Mouse (Mus musculus): Measurements from ENCODE around the gene Gm9999. TPM values are rescaled to one million over a fixed set of nuclear protein-coding genes. Genes with fewer than 3 reads are reported as not detected.

Gene Gm9999
- not detected in 2 replicates for polyA plus RNA-seq (2015; fragmentation: Nextera tagmentation; extraction: Ambion mirVana)

DNA sequence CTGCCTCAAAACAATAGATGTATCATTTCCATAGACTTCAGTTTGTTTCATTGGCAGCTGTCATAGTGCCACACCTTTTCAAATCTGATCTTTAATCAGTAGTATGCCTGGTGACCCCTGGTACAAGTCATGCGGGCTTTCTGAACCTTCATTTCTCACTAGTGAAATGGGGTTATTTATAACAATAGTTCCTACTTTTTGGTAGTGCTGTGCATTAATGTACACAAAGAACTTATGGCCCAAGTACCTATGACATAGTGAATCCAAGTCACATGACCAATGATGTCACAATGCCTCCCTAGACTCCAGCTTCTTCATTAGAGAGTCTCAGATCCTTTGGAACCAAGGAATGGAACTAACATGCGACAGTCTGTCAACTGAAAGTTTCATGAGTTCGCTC, at the start of gene Gm9999:
Gene Gm9999 (plus strand): TSS at position 301 of the 400 bp plus-strand sequence.
- Histone ChIP-seq H3K36me3 (no peaks in the 10 kb centered on the region), H3K4me2 (replicated peaks) (no peak within 1 kb of the TSS), H3K4me3 (replicated peaks) (no peak within 1 kb of the TSS), H3K27me3 (no peaks in the 10 kb centered on the region), H3K9me3 (no peaks in the 10 kb centered on the region), H3K9ac (replicated peaks) (no peak within 1 kb of the TSS), H3K4me1 (replicated peaks) (no peaks in the 10 kb centered on the region), H3K27ac (no peak within 1 kb of the TSS)
- ATAC-seq: no peak
- 93% methylated on average over 3 of the region's 3 CpGs for WGBS

DNA sequence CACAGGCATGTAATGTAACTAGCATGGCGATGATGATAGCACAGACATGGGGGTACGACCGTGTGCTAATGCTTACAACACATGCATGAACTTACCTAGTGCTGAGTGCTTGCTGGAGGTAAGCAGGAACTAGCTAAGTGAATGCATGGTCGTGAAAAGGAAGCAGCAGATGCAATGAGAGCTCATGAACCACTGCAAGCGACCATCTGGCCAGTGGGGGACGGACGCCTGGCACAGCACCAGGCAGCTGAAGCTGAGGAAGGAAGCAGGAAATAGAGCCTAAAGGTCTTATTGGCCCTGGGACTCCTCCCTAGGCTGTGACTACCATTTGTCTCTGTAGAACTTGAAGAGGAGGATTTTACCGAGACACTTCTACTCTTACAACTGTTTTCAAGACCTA, 48.6 kb upstream of the Gm9999 start:
- Histone ChIP-seq H3K4me1 (replicated peaks) (no peaks in the 10 kb centered on the region), H3K4me2 (replicated peaks) (no peak overlapping the region), H3K27ac (no peak overlapping the region), H3K27me3 (no peaks in the 10 kb centered on the region), H3K9ac (replicated peaks) (no peak overlapping the region), H3K9me3 (no peaks in the 10 kb centered on the region), H3K4me3 (replicated peaks) (no peak overlapping the region), H3K36me3 (peaks cover 45% of the 10 kb centered on the region)
- WGBS: 90% methylated on average over 8 of the region's 8 CpGs
- ATAC-seq: no peak

DNA sequence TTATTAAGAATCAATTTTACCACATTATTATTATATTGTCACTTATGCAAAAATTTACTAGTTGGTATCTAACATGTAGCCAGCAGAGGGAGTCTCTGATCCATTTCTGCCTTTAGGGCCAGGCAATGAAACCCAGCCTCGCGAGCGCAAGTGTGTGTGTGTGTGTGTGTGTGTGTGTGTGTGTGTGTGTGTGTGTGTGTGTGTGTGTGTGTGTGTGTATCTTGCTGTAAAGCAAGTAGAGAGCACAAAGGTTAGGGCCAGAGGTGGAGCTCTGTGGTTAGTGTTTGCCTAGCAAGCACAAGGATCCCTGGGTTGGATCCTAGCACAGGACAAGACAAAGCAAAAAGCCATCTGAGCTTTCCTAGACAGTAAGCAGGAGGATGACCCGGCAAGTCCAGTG, 47.5 kb upstream of the Gm9999 start:
- Histone ChIP-seq H3K36me3 (peaks cover 48% of the 10 kb centered on the region), H3K27me3 (no peaks in the 10 kb centered on the region), H3K27ac (no peak overlapping the region), H3K9ac (replicated peaks) (no peak overlapping the region), H3K4me1 (replicated peaks) (no peaks in the 10 kb centered on the region), H3K4me3 (replicated peaks) (no peak overlapping the region), H3K4me2 (replicated peaks) (no peak overlapping the region), H3K9me3 (no peaks in the 10 kb centered on the region)
- WGBS: 51% methylated on average over 4 of the region's 4 CpGs
- no peak for ATAC-seq

DNA sequence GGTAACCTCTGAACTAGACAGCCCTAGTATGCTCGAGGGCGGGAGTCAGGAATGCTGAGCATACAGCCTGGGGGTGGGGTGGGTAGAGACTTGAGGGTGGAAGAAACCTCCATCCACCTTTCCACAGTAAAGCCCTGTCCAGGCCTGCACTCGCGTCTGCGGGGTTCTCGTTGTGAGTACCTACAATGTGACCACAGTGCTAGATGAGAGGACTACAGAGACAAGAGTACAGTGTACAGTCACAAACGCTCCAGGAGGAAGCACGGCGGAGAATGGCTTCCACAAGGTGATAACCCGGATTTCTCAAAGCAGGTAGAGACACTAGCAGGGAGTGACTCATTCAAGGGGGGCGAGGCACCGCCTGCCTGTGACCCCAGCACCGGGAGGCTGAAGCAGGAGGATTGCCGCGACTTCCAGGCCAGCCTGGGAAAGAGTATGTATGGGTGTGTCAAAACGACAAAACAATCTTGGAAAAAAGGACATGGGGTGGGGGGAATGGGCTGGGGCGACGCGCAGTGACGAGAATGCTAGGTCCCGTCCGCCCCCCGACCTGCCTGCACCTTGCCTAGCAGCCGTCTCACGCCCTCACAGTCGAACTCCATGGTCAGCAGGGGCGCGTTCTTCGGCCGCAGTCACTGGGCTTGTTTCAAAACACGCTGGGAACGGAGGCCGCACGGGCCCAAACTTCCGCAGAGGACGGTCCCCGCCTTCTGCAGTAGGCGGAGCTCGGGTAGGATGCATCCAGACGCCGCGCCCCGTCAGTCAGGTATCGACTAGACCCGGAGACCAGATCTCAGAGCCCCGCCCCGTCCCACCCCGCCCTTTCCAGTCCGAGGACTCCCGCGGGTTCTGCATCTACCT, 25.3 kb upstream of the Gm9999 start, which contains the start of gene Uevld:
Gene Uevld (minus strand): TSS at position 697 of the 861 bp plus-strand sequence.
- Histone ChIP-seq H3K36me3 (peaks cover 19% of the 10 kb centered on the region), H3K4me1 (replicated peaks) (peaks cover 13% of the 10 kb centered on the region), H3K9me3 (no peaks in the 10 kb centered on the region), H3K27me3 (peaks cover 9% of the 10 kb centered on the region), H3K27ac (no peak within 1 kb of the TSS), H3K9ac (replicated peaks) (peak within 1 kb of the TSS; percentile 79), H3K4me3 (replicated peaks) (peak within 1 kb of the TSS; percentile 68), H3K4me2 (replicated peaks) (peak within 1 kb of the TSS; percentile 84)
- ATAC-seq: peak; percentile 93
- WGBS: 2% methylated on average over 51 of the region's 51 CpGs

DNA sequence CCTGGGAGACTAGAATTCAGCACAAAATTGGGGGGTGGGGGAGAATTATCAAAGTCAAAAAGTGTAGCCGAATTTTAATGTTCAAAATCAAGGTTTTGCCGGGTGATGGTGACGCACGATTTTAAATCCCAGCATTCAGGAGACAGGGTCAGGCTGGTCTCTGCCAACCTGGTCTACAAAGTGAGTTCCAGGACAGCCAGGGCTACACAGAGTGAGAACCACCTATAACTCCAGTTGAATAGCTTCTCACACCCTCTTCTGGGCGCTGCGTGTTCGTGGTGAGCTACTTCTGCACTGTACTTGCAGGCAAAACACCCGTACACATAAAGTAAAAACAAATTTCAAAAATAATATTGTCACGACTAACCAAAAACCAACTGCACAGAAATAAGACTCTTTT, 24.5 kb upstream of the Gm9999 start:
- 18% methylated on average over 9 of the region's 9 CpGs for WGBS
- Histone ChIP-seq H3K9ac (replicated peaks) (peak overlapping the region; percentile 79), H3K36me3 (peaks cover 11% of the 10 kb centered on the region), H3K9me3 (no peaks in the 10 kb centered on the region), H3K27me3 (peaks cover 9% of the 10 kb centered on the region), H3K4me1 (replicated peaks) (peaks cover 19% of the 10 kb centered on the region), H3K27ac (no peak overlapping the region), H3K4me3 (replicated peaks) (peak overlapping the region; percentile 68), H3K4me2 (replicated peaks) (peak overlapping the region; percentile 84)
- ATAC-seq: peak; percentile 49; the same call in 1 of the 2 replicates

DNA sequence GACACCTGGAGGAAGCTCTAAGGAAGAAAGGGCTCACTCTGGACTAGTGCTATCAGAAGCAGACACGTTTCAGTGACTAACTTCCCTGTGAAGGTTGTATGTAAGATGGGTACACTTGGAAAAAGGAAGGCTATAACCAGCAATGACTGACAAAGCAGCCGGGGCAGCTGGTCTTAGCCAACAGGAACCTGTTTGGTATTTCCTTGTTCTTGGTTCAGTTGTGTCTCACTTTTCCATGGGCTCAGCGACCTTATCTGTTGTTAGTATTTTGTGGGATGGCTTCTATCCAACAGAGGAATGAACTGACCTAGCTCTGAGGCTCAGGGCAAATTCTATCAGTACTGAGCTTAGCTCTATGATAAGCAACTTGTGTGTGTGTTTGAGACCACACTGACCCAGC, 22.4 kb upstream of the Gm9999 start:
- WGBS: 66% methylated on average over 3 of the region's 3 CpGs
- Histone ChIP-seq H3K9me3 (no peaks in the 10 kb centered on the region), H3K36me3 (no peaks in the 10 kb centered on the region)

DNA sequence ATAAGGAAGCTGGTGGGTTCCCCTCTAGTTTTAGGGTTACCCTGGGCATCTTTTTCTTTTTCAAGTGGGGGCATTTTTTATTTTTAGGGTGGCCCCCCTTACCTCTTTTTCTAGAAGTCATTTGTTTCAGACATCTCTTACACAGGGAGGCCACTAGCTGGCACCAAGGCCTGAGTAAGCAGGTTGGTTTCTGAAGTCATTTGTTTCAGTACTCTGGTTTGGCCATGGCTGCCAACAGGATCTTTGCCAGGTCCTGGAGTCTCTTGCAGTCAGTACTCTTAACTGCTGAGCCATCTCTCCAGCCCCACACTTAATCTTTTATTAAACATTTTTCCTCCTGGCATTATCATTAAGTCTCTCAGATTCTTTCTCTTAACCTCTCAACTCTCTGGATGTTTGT, 21.2 kb upstream of the Gm9999 start:
- Histone ChIP-seq H3K4me2 (replicated peaks) (no peak overlapping the region), H3K27me3 (peaks cover 9% of the 10 kb centered on the region), H3K36me3 (no peaks in the 10 kb centered on the region), H3K4me1 (replicated peaks) (peaks cover 19% of the 10 kb centered on the region), H3K27ac (no peak overlapping the region), H3K4me3 (replicated peaks) (no peak overlapping the region), H3K9me3 (no peaks in the 10 kb centered on the region), H3K9ac (replicated peaks) (no peak overlapping the region)
- no peak for ATAC-seq

More for the DNA sequence above, 22.4 kb upstream of the Gm9999 start:
- Histone ChIP-seq H3K4me3 (replicated peaks) (no peak overlapping the region), H3K4me1 (replicated peaks) (peaks cover 19% of the 10 kb centered on the region), H3K9ac (replicated peaks) (no peak overlapping the region), H3K27me3 (peaks cover 9% of the 10 kb centered on the region), H3K27ac (no peak overlapping the region), H3K4me2 (replicated peaks) (no peak overlapping the region)
- no peak for ATAC-seq

DNA sequence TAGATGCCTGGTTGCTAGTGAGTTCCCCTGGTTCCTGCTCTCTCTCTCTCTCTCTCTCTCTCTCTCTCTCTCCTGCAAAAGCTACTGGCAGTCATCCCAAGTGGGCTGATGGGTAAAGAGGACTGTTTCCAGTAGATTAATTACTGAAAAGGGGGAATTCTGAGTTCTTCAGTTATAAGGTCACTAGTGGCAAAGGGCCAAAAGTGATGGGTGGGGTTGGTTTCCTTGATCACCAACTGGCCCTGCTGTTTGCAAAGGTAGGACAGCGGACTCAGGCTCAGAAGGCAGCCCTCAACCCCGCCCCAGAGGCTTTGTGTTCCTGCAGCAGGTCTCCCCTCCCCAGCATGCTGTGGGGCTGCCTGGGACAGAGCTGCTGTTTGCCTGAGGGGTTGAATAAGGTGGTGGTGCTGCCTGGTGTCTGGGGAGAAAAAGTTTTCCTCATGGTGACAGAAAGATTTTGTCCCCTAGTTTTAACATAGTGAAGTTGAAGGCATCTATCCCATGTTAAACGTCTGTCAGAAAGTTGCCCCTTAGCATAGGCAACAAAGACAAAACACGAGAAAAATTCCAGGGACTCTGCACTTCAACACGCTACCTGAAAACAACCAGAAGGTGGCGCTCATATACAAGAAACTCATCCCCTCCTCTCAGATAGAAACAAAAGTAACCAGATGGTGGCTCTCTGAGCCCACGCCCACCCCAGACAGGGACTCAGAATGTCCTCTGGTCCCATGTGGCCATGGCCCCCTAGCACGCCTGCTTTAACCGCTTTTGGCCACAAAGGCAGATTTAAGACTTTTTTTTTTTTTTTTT, 20.4 kb upstream of the Gm9999 start:
- H3K4me2 ChIP-seq (replicated peaks): no peak overlapping the region
- H3K9me3 ChIP-seq: no peaks in the 10 kb centered on the region
- H3K4me1 ChIP-seq (replicated peaks): peaks cover 10% of the 10 kb centered on the region; the same call in 1 of the 2 replicates
- H3K36me3 ChIP-seq: no peaks in the 10 kb centered on the region
- H3K9ac ChIP-seq (replicated peaks): no peak overlapping the region
- ATAC-seq: peak; percentile 84
- H3K27me3 ChIP-seq: peaks cover 9% of the 10 kb centered on the region
- WGBS: under 1% methylated on average over 9 of the region's 9 CpGs
- no peak overlapping the region for H3K4me3 ChIP-seq (replicated peaks)
- H3K27ac ChIP-seq: peak overlapping the region; percentile 27; the same call in 1 of the 2 replicates

DNA sequence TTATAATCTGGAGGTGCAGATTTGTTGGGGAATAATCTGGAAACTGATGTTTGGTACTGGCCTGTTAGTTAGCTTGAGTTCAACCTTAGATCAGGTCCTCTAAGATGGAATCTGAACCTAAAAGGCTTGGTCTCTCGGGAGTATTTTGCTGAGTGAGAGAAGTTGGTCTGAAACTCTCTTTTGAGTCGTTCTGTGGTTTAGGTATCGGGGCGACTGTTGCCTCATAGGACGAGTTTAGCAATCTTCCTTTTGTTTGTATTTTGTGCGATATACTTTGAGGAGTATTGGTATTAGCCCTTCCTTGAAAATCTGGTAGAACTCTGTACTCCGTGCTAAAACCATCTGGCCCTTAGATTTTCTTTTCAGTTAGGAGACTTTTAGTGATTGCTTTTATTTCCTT, 19.3 kb upstream of the Gm9999 start:
- 85% methylated on average over 7 of the region's 7 CpGs for WGBS
- Histone ChIP-seq H3K4me3 (replicated peaks) (no peak overlapping the region), H3K9ac (replicated peaks) (no peak overlapping the region), H3K36me3 (no peaks in the 10 kb centered on the region), H3K4me1 (replicated peaks) (peaks cover 6% of the 10 kb centered on the region; the same call in 1 of the 2 replicates), H3K4me2 (replicated peaks) (no peak overlapping the region), H3K27me3 (peaks cover 9% of the 10 kb centered on the region), H3K9me3 (no peaks in the 10 kb centered on the region), H3K27ac (no peak overlapping the region; the same call in 1 of the 2 replicates)
- ATAC-seq: no peak

DNA sequence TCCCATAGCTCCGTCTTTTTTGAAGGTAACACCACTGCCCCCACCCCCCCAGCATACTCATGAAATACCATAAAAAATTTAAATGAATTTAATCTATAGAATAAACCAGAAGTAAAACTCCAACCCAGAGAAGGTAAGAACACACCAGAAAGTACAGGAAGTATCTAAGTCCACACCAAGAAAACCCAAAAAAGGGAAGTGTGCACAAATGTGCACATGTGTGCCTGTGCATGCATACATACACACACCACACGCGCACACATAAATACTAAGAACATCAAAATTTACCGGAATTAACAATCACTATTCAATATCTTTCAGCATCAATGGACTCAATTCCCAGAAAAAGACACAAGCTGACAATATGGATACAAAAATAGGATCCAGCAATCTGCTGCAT, 13.5 kb upstream of the Gm9999 start:
- H3K9me3 ChIP-seq: no peaks in the 10 kb centered on the region
- H3K36me3 ChIP-seq: no peaks in the 10 kb centered on the region
- ATAC-seq: no peak
- H3K27ac ChIP-seq: no peak overlapping the region
- H3K27me3 ChIP-seq: no peaks in the 10 kb centered on the region
- no peak overlapping the region for H3K4me2 ChIP-seq (replicated peaks)
- no peak overlapping the region for H3K4me3 ChIP-seq (replicated peaks)
- H3K9ac ChIP-seq (replicated peaks): no peak overlapping the region
- H3K4me1 ChIP-seq (replicated peaks): no peaks in the 10 kb centered on the region
- WGBS: 93% methylated on average over 4 of the region's 4 CpGs

DNA sequence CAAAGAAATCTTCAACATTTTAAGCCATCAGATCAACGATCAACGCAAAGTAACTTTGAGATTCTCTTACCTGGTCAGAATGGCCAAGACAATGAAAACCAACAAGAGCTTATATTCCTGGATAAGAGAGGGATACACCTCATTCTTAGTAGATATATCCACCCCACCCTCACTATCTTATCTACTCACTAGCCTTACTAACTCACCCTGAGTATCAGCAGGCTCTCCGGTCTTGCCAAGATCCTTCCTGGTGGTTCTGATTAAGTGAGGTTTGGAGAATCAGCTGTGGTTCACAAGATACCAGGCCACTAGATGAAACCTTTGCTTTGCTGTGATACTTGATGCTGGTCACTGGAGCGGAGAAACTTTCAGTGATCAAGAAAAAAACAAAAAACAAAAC, 8.7 kb upstream of the Gm9999 start:
- no peaks in the 10 kb centered on the region for H3K4me1 ChIP-seq (replicated peaks)
- no peak overlapping the region for H3K9ac ChIP-seq (replicated peaks)
- no peak for ATAC-seq
- H3K4me2 ChIP-seq (replicated peaks): no peak overlapping the region
- no peak overlapping the region for H3K4me3 ChIP-seq (replicated peaks)
- H3K27ac ChIP-seq: no peak overlapping the region
- no peaks in the 10 kb centered on the region for H3K36me3 ChIP-seq
- H3K9me3 ChIP-seq: no peaks in the 10 kb centered on the region
- H3K27me3 ChIP-seq: no peaks in the 10 kb centered on the region
- WGBS: 95% methylated on average over 4 of the region's 4 CpGs

DNA sequence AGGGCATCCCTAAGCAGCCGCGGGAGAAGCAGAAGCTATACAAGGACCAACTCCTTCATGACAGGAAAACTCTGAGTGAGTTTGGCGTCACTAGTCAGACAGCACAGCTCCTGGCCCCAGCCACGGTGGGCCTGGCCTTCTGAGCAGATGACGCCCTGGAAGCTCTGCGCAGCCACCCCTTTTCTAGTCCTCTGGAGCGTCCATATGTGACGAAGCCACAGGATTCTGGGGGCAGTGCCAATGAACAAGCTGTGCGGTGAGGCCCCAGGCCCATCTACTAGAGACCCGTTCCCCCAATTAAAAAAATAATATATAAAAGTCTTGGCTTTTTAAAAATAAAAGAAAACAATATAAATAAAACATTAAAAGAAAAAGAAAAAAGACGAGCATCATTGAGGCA, 7.9 kb upstream of the Gm9999 start:
- no peaks in the 10 kb centered on the region for H3K36me3 ChIP-seq
- no peaks in the 10 kb centered on the region for H3K4me1 ChIP-seq (replicated peaks)
- ATAC-seq: no peak
- 93% methylated on average over 11 of the region's 11 CpGs for WGBS
- H3K27ac ChIP-seq: no peak overlapping the region
- no peak overlapping the region for H3K9ac ChIP-seq (replicated peaks)
- no peaks in the 10 kb centered on the region for H3K9me3 ChIP-seq
- no peak overlapping the region for H3K4me3 ChIP-seq (replicated peaks)
- no peak overlapping the region for H3K4me2 ChIP-seq (replicated peaks)
- no peaks in the 10 kb centered on the region for H3K27me3 ChIP-seq
